Mouse (Mus musculus) olfactory bulb, adult 2 months (tissue): Measurements from ENCODE around the gene Nt5e.

ENCODE experiments used
- CTCF ChIP-seq: fragments of 200-500 bp; IDR thresholded peaks from 2 replicates; pipeline ENCODE4 v1.5.1; 2012; ENCODE audit warnings: low read depth, mild to moderate bottlenecking, low read length, moderate library complexity; ENCODE audit not compliant: insufficient read depth
- POLR2A ChIP-seq: fragments of 200-500 bp; IDR thresholded peaks from 2 replicates; pipeline ENCODE4 v1.6.1; 2012; ENCODE audit warnings: mild to moderate bottlenecking, low read depth, low read length, moderate library complexity; ENCODE audit not compliant: insufficient read depth

DNA sequence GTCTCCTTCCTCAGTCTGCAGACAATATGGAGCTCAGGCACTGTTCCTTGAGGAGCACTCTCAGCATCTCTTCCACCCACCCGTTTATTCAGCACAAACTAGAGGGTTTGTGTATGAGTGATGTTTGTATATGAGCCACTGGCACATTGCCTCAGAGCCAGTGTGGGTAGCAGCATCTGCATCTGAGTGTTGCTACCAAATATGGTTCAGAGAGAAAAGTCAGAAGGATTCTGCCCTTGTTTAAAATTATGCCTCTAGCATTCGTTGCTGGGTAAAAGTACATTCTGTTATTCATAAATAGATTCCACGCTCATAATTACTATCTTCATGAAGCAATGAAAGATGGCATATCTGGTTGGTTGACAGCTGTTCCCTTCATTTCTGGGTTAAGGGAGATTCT lies 15.7 kb downstream of the Nt5e start:
- TF ChIP-seq CTCF (no peak), POLR2A (no peak)
